Mouse (Mus musculus): ENCODE data around the gene Crygs. TPM values are rescaled to one million over a fixed set of nuclear protein-coding genes. Genes with fewer than 3 reads are reported as not detected.

The Crygs gene
- polyA plus RNA-seq (2021; fragmentation: Nextera tagmentation): 0.23 and 0.45 TPM in 2 replicates
- long read RNA-seq, experiment 1: 0 reads
- long read RNA-seq, experiment 2: 0 reads

GRCm38 (mm10) chr16:22811477-22811876 is at the start of gene Crygs:
TSS of gene Crygs (minus strand) at chr16:22811577.

GRCm38 (mm10) chr16:22857431-22858113 is 46.2 kb upstream of the Crygs start, which contains the start of the genes Tbccd1 and Dnajb11:
TSS of gene Tbccd1 (minus strand) at chr16:22857669.
TSS of gene Dnajb11 (plus strand) at chr16:22857845.

Other genes with a start within 250 kb of the Crygs start
- 116 and 125 TPM in 2 replicates for gene Dgkg, start 154.4 kb downstream of the Crygs start, polyA plus RNA-seq (2021; fragmentation: Nextera tagmentation)
- 11.0 and 11.6 TPM in 2 replicates for gene Tbccd1, start 46.1 kb upstream of the Crygs start, polyA plus RNA-seq (2021; fragmentation: Nextera tagmentation)
- 90.9 and 101 TPM in 2 replicates for gene Dnajb11, start 46.3 kb upstream of the Crygs start, polyA plus RNA-seq (2021; fragmentation: Nextera tagmentation)
- gene Ahsg, start 79.7 kb upstream of the Crygs start, polyA plus RNA-seq (2021; fragmentation: Nextera tagmentation): not detected in 2 replicates
- gene Fetub, start 106.8 kb upstream of the Crygs start, polyA plus RNA-seq (2021; fragmentation: Nextera tagmentation): 0.18 and 0.30 TPM in 2 replicates
- not detected in 2 replicates for gene Hrg, start 139.5 kb upstream of the Crygs start, polyA plus RNA-seq (2021; fragmentation: Nextera tagmentation)
- not detected in 2 replicates for gene Kng2, start 217.9 kb upstream of the Crygs start, polyA plus RNA-seq (2021; fragmentation: Nextera tagmentation)
- gene Kng1, start 246.3 kb upstream of the Crygs start, polyA plus RNA-seq (2021; fragmentation: Nextera tagmentation): not detected in 2 replicates